Mouse (Mus musculus): ENCODE results near the gene Kcne2.

GRCm38 (mm10) chr16:92286609-92287008, 5.6 kb upstream of the Kcne2 start:
- TF ChIP-seq CTCF (IDR thresholded peaks at IDR 0.05; ENCODE audit: extremely low read depth, insufficient read depth, low read length) (peak; percentile 83), POLR2A (IDR thresholded peaks at IDR 0.05; ENCODE audit: extremely low read depth, insufficient read depth, low read length) (no peak)

All from cortical plate, adult 2 months (tissue).